Mouse (Mus musculus) ZHBTc4 (cell line): Measurements from ENCODE around the gene Kcnip4.

Experiments
- DNase-seq: peaks from one replicate; pipeline ENCODE4 v3.0.0-alpha.2; 2011; ENCODE audit warnings: low read depth, low spot score

The Kcnip4 gene

DNA sequence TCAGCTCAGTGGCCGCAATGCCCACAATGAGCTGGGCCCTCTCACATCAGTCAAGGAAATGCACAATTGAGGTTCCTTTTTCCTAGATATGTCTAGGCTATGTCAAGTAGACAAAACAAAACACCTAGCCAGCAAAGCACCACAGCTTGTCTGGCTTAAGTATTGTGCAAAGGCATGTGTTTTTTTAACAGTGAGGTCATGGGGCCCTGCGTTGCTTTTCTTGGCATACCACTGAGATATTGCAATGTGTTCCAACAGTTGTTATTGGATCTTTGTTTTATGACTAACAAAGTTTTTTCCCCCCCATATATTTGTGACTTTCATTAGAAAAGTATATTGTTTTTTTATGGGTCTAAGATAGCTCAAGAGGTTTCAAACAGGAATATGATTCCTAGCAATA, 1105.0 kb downstream of the Kcnip4 start:
- DNase-seq, result no peak

DNA sequence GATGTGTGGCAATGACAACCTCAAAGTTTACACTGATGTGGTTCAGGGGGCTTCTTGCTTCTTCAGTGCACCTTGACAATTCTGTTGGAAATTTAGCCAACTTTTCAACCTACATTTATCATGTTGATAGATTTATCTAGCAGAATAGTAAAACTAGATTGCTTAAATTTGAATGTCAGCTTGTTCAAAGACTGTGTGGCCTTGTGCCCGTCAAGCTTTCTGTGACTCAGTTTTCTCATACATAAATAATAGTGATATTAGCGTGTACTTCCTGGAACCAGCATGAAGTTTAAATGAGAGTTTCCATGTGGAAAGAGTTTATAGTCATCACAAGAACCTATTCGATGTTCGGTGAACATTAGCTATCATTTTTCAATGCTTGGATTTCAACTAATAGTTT, 1112.4 kb downstream of the Kcnip4 start:
- no peak for DNase-seq

DNA sequence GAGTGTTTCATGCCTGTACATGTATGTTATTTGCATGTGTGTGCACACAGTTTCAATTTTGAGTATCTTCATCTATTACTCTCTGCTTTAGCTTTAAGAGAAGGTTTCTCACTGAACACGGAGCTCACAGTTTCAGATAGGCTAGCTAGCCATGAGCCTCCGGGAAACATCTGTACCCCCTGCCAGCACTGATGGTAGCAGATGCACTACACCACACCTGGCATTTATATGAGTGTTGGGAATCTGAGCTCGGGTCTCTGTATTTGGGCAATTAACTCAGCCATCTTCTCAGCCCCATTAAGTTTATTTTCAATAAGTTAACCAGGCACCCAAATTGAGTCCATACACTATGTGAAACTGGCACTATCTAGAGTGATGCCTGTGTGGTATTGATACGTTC, 1113.2 kb downstream of the Kcnip4 start:
- no peak for DNase-seq

DNA sequence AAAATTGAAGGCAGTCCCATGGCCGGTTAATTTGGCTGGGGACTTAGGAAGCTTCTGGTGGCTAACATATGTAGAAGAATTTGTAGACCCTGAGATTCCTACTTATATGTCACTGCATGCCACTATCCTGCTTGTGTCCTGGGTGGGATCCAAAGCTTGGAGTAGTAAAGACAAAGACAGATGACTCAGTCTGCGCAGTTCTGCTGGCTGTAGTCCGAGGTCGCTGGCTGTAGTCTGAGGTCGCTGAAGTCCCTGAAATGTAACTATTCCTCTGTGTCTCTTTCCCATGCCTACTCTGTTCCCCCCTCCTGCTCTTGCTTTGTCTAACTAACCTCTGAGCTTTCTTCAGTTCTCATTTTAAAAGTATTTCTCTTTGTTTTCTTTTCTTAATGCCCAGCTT, 1114.4 kb downstream of the Kcnip4 start:
- DNase-seq, result no peak

DNA sequence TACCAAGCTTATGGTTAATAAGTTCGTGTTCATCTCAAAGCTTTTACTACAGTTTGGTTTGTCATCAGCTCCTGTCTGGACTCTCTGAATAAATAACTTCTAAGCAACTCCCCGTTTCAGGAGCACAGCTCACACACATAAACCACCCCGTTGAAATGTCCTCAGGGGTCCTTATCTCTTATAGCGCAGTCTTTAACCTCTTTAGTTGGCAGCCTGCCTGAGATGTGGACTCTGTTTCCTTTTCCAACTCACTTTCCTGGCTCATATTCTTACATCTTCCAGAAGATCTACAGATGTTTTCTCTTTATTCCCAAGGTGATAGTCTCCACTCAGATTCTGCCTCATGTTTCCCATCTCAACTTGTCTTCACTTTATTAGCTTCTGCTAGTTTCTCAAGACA, 1116.4 kb downstream of the Kcnip4 start:
- no peak for DNase-seq

DNA sequence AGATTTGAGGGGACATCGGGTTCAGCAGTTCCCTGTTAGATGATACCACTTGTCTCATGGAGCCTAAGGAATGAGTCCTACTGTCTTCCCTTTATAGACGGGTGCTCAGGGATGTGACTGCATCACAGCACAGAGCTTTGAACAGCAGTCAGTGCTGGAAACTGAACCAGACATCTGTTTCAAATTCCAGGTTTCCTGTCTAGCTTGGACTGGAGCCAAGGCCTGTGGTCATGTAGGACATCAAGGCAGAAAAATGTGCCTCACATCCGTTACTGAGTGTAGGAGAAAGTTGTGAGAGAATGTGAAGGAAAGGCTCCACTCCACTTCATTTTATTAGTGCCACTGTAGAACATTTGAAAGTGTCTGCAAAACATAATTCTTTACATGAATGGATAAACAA, 1122.2 kb downstream of the Kcnip4 start:
- no peak for DNase-seq

DNA sequence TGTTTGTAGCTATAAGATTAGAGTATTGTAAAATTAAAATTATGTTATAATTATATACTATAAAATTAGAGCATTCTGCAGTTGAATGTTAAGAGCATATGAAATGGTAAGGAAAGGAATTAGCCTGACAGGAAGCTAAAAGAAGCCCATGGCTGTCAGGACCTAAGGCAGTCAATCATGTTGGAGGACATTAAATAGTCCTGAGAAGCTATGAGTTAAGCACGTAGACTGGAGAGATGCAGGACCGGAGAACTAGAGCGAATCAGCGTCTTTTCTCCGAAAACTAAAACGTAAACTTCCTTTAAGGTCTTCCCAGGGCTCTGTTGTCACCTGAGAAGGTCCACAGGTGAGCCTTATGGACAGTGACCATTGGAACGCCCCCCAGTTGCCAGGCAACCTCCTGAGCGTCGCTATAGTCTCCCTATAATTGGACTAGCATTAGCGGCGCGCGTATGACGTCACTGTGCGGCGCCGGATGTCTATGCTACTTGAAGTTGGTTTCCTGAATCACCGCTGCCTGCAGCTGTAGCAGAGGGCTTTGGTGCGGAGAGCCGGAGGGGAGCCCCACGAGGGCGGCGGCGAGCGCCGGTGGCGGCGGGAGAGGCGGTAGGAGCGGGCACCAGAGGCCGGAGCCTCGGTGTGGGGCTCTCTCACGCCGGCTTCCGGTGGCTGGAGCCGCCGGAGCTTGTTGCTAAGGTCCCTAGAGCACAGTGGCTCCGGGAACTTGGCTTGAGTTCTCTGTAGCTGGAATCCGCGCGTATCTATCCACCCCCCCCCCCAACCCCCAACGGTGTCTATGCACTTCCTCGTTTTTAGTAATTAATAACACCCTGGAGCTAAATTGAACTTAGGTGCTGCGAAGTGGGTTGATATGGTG, 1152.6 kb downstream of the Kcnip4 start:
- DNase-seq, result peak; percentile 97

DNA sequence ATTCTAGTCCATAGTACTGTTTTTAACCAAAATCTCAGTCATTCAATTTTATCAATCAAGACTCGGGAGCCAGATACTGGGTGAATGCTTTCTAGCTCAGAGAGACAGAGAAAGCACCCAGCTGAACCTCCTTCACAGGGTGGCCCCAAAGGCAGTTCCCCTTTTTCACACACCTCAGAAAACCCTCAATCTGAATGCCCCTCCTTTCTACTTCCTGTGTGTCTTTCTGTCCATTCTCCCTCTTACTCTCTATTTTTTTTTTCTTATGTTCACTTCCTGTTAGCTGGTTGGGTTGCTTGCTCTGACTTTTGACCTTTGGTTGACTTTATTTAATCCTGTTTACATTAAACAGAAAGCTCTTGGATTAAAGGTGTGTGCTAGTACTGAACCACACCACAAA, 1175.4 kb downstream of the Kcnip4 start:
- no peak for DNase-seq

DNA sequence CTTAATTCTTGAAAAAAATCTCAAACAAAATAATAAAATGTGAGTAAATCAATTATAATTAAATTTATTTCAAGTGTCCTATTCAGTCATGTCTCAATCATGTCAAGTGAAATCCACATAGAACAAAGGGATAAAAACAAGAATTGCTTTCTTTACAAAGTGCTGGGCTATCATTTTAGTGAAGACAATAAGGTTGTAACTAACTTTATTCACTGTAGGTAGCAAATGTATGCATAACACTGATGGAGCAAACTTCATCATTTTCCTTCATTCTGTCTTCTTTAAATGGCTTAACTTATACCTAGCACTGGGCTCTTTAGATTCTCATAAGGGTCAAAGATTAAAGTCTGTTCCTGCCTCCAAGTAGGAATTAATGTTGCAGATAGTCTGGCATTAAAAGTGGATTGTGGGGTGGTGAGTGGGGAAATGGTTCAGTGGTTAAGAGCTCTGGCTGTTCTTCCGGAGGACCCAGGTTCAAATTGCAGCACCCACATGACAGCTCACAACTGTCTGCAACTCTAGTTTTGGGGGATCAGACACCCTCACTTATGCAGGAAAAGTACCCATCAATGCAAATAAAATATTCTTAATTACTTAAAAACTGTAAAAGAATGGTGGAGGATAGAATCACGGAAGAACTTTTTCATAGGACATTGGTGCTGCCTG, 1178.6 kb downstream of the Kcnip4 start:
- DNase-seq, result no peak

DNA sequence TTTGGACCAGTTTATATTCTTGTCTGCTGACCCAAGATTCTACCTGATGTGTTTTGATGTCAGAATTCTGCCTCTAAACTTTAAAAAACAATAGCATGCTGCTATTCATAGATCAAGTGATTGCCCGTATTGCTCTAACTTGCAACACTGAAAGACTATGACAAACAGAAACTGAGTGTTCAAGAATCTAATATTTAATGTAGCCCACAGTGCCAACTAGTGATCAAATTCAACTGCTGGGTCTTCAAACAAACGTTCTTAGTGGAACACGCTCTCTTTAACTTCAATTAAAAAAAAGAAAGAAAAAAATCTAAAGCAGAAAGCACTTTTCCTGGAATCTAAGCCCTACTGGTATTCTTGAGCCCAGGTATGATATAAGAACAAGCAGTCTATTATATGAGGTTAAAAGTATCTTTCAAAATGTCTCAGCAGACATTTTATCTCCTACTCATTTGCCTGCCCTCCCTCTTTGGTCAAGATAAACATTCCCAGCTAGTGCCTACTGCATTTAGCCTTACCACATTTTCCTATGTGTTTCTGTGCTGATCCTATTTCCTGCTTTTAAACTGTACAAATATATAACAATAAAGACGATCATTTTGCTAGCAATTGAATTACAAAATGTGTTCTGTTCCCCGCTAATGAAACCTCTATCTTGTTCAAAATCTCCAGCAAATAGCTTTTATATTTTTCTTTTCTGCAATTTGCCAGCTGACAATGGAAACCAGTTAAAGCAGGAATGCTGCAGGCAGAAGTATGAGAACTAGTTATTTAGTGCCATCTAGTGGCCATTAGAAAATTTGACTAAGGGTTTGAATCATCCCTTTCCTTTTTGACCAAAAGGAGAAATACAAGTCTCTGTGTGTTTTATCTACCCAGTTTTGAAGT, 1179.4 kb downstream of the Kcnip4 start:
- DNase-seq, result peak; percentile 39

DNA sequence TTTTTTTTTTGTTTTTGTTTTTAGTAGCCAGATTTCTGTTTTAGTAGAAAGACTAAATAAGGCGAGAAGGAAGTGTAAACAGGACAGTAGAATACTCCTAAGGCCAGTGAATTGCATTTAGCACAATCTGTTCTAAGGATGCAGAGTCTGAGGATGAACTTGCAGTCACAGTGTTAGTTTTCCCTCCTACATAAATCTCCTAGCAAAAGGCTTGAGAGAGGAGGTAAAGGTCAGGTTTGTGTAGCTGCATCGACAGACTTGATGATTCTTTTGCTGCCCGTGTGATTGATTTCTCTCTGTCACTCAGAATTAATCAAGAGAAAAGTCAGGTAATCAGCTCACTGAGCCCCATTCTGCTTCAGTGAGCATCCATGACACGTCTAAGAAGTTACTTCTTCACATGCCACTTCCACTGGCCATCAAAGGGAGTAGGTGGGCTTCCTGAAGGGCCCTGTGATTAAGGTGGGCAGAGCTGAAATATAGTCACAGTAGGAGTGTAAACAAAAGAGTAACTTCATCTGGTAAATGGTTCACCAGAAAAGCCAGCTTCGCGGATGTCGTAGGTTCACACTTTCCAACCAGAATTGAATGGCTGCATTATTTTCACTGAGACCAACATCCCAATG, 1183.8 kb downstream of the Kcnip4 start:
- no peak for DNase-seq
